Mouse (Mus musculus): ENCODE data around the gene Gm48552. TPM values are rescaled to one million over a fixed set of nuclear protein-coding genes. Genes with fewer than 3 reads are reported as not detected.
A peak's percentile ranks its signal among the peaks of the same experiment; 100 is the strongest.

The Gm48552 gene
- polyA plus RNA-seq, 1 experiment from 2014 or later: 0.91 TPM

- Histone ChIP-seq H3K4me1 (replicated peaks) (peaks cover 62% of the 10 kb centered on the region), H3K4me3 (peak overlapping the region; percentile 88), H3K36me3 (no peaks in the 10 kb centered on the region), H3K27me3 (no peaks in the 10 kb centered on the region), H3K9me3 (replicated peaks) (no peaks in the 10 kb centered on the region), H3K27ac (peak overlapping the region; percentile 99), H3K4me2 (peak overlapping the region; percentile 79), H3K9ac (peak overlapping the region; percentile 84)
- peak; percentile 14; the same call in 1 of the 2 replicates for ATAC-seq (replicated peaks; ENCODE audit: insufficient number of reproducible peaks, insufficient read depth, low FRiP score, low read depth)
- 2% methylated on average over 60 of the region's 70 CpGs for WGBS
Measured at GRCm38 (mm10) chr10:81430831-81431525, 42.2 kb downstream of the Gm48552 start.

GRCm38 (mm10) chr10:81431526-81432168 is 42.8 kb downstream of the Gm48552 start:
- ATAC-seq (replicated peaks; ENCODE audit: insufficient number of reproducible peaks, insufficient read depth, low FRiP score, low read depth): no peak
- Histone ChIP-seq H3K9me3 (replicated peaks) (no peaks in the 10 kb centered on the region), H3K27me3 (no peaks in the 10 kb centered on the region), H3K4me3 (peak overlapping the region; percentile 88), H3K36me3 (no peaks in the 10 kb centered on the region), H3K4me2 (peak overlapping the region; percentile 79), H3K9ac (0 out of 2 replicates have a peak overlapping the region, but pooled peaks have one; percentile 10), H3K4me1 (replicated peaks) (peaks cover 56% of the 10 kb centered on the region), H3K27ac (peak overlapping the region; percentile 99)
- 17% methylated on average over 13 of the region's 15 CpGs for WGBS

- H3K9ac ChIP-seq: no peak overlapping the region
- ATAC-seq (replicated peaks; ENCODE audit: insufficient number of reproducible peaks, insufficient read depth, low FRiP score, low read depth): no peak
- peak overlapping the region; percentile 58; the same call in 1 of the 2 replicates for H3K4me2 ChIP-seq
- H3K36me3 ChIP-seq: no peaks in the 10 kb centered on the region
- H3K27me3 ChIP-seq: no peaks in the 10 kb centered on the region
- 68% methylated on average over 21 of the region's 21 CpGs for WGBS
- H3K9me3 ChIP-seq (replicated peaks): no peaks in the 10 kb centered on the region
- H3K27ac ChIP-seq: peak overlapping the region; percentile 17; the same call in 1 of the 2 replicates
- H3K4me1 ChIP-seq (replicated peaks): peaks cover 54% of the 10 kb centered on the region
- no peak overlapping the region for H3K4me3 ChIP-seq
Measured at GRCm38 (mm10) chr10:81432169-81432867, 43.5 kb downstream of the Gm48552 start.

GRCm38 (mm10) chr10:81432868-81433262 is 44.1 kb downstream of the Gm48552 start:
- H3K4me2 ChIP-seq: peak overlapping the region; percentile 58
- no peaks in the 10 kb centered on the region for H3K27me3 ChIP-seq
- H3K4me1 ChIP-seq (replicated peaks): peaks cover 52% of the 10 kb centered on the region
- H3K27ac ChIP-seq: no peak overlapping the region; the same call in 1 of the 2 replicates
- H3K9me3 ChIP-seq (replicated peaks): no peaks in the 10 kb centered on the region
- ATAC-seq (replicated peaks; ENCODE audit: insufficient number of reproducible peaks, insufficient read depth, low FRiP score, low read depth): peak; percentile 78
- H3K9ac ChIP-seq: peak overlapping the region; percentile 32; the same call in 1 of the 2 replicates
- H3K36me3 ChIP-seq: no peaks in the 10 kb centered on the region
- peak overlapping the region; percentile 25 for H3K4me3 ChIP-seq
- WGBS: 5% methylated on average over 17 of the region's 17 CpGs

GRCm38 (mm10) chr10:81433541-81434289 is 44.9 kb downstream of the Gm48552 start:
- 72% methylated on average over 26 of the region's 26 CpGs for WGBS
- no peak overlapping the region for H3K4me3 ChIP-seq
- no peak overlapping the region; the same call in 1 of the 2 replicates for H3K27ac ChIP-seq

GRCm38 (mm10) chr10:81434361-81435263 is 45.8 kb downstream of the Gm48552 start:
- no peaks in the 10 kb centered on the region for H3K9me3 ChIP-seq (replicated peaks)
- H3K27ac ChIP-seq: peak overlapping the region; percentile 41
- H3K4me2 ChIP-seq: 0 out of 2 replicates have a peak overlapping the region, but pooled peaks have one; percentile 7
- WGBS: 50% methylated on average over 15 of the region's 15 CpGs
- no peaks in the 10 kb centered on the region for H3K27me3 ChIP-seq
- H3K9ac ChIP-seq: no peak overlapping the region
- no peak for ATAC-seq (replicated peaks; ENCODE audit: insufficient number of reproducible peaks, insufficient read depth, low FRiP score, low read depth)
- H3K4me3 ChIP-seq: no peak overlapping the region
- peaks cover 45% of the 10 kb centered on the region for H3K4me1 ChIP-seq (replicated peaks)
- no peaks in the 10 kb centered on the region for H3K36me3 ChIP-seq

More at GRCm38 (mm10) chr10:81433541-81434289, 44.9 kb downstream of the Gm48552 start:
- no peaks in the 10 kb centered on the region for H3K27me3 ChIP-seq
- no peaks in the 10 kb centered on the region for H3K9me3 ChIP-seq (replicated peaks)
- H3K9ac ChIP-seq: peak overlapping the region; percentile 32; the same call in 1 of the 2 replicates
- H3K36me3 ChIP-seq: no peaks in the 10 kb centered on the region
- ATAC-seq (replicated peaks; ENCODE audit: insufficient number of reproducible peaks, insufficient read depth, low FRiP score, low read depth): no peak
- peaks cover 52% of the 10 kb centered on the region for H3K4me1 ChIP-seq (replicated peaks)
- H3K4me2 ChIP-seq: no peak overlapping the region

GRCm38 (mm10) chr10:81435436-81435835 is 46.6 kb downstream of the Gm48552 start:
- 53% methylated on average over 3 of the region's 3 CpGs for WGBS
- peaks cover 43% of the 10 kb centered on the region for H3K4me1 ChIP-seq (replicated peaks)
- H3K4me3 ChIP-seq: no peak overlapping the region
- H3K27me3 ChIP-seq: no peaks in the 10 kb centered on the region
- 0 out of 2 replicates have a peak overlapping the region, but pooled peaks have one; percentile 7 for H3K4me2 ChIP-seq
- ATAC-seq (replicated peaks; ENCODE audit: insufficient number of reproducible peaks, insufficient read depth, low FRiP score, low read depth): no peak
- H3K27ac ChIP-seq: peak overlapping the region; percentile 41
- H3K9ac ChIP-seq: no peak overlapping the region
- no peaks in the 10 kb centered on the region for H3K9me3 ChIP-seq (replicated peaks)
- H3K36me3 ChIP-seq: no peaks in the 10 kb centered on the region

Small RNA genes lying within 50 kb of the gene (microRNA-seq; reads per million reads assigned to microRNA genes)
- gene Mir1191b: 1.7 reads per million
- gene Mir6913: not detected

Other genes with a start within 250 kb of the Gm48552 start
- gene Pias4, start 221.1 kb upstream of the Gm48552 start, polyA plus RNA-seq (2015; fragmentation: Nextera tagmentation; extraction: Ambion mirVana): 29.1 and 41.6 TPM in 2 replicates
- 350 and 441 TPM in 2 replicates for gene Eef2, start 212.4 kb upstream of the Gm48552 start, polyA plus RNA-seq (2015; fragmentation: Nextera tagmentation; extraction: Ambion mirVana)
- gene Dapk3, start 206.0 kb upstream of the Gm48552 start, polyA plus RNA-seq (2015; fragmentation: Nextera tagmentation; extraction: Ambion mirVana): 38.4 and 43.1 TPM in 2 replicates
- not detected in 2 replicates for gene 4930442H23Rik, start 205.2 kb upstream of the Gm48552 start, polyA plus RNA-seq (2015; fragmentation: Nextera tagmentation; extraction: Ambion mirVana)
- 7.3 and 9.1 TPM in 2 replicates for gene Nmrk2, start 187.0 kb upstream of the Gm48552 start, polyA plus RNA-seq (2015; fragmentation: Nextera tagmentation; extraction: Ambion mirVana)
- gene Atcay, start 158.2 kb upstream of the Gm48552 start, polyA plus RNA-seq (2015; fragmentation: Nextera tagmentation; extraction: Ambion mirVana): 0.25 and 1.1 TPM in 2 replicates
- 6.0 and 7.5 TPM in 2 replicates for gene Zfr2, start 155.8 kb upstream of the Gm48552 start, polyA plus RNA-seq (2015; fragmentation: Nextera tagmentation; extraction: Ambion mirVana)
- gene Matk, start 136.1 kb upstream of the Gm48552 start, polyA plus RNA-seq (2015; fragmentation: Nextera tagmentation; extraction: Ambion mirVana): 1.6 and 3.6 TPM in 2 replicates
- gene Mrpl54, start 122.1 kb upstream of the Gm48552 start, polyA plus RNA-seq (2015; fragmentation: Nextera tagmentation; extraction: Ambion mirVana): 208 and 226 TPM in 2 replicates
- gene Apba3, start 122.0 kb upstream of the Gm48552 start, polyA plus RNA-seq (2015; fragmentation: Nextera tagmentation; extraction: Ambion mirVana): 42.3 and 61.2 TPM in 2 replicates
- 3.2 and 4.3 TPM in 2 replicates for gene Tjp3, start 97.4 kb upstream of the Gm48552 start, polyA plus RNA-seq (2015; fragmentation: Nextera tagmentation; extraction: Ambion mirVana)
- gene Pip5k1c, start 96.0 kb upstream of the Gm48552 start, polyA plus RNA-seq (2015; fragmentation: Nextera tagmentation; extraction: Ambion mirVana): 26.2 and 38.2 TPM in 2 replicates
- 23.5 and 34.1 TPM in 2 replicates for gene Cactin, start 67.9 kb upstream of the Gm48552 start, polyA plus RNA-seq (2015; fragmentation: Nextera tagmentation; extraction: Ambion mirVana)
- 11.3 and 17.9 TPM in 2 replicates for gene Tbxa2r, start 60.3 kb upstream of the Gm48552 start, polyA plus RNA-seq (2015; fragmentation: Nextera tagmentation; extraction: Ambion mirVana)
- gene Gipc3, start 45.7 kb upstream of the Gm48552 start, polyA plus RNA-seq (2015; fragmentation: Nextera tagmentation; extraction: Ambion mirVana): 0.04 TPM in 1 of 2 replicates, not detected in the other
- gene Hmg20b, start 38.5 kb upstream of the Gm48552 start, polyA plus RNA-seq (2015; fragmentation: Nextera tagmentation; extraction: Ambion mirVana): 82.8 and 83.4 TPM in 2 replicates
- 11.7 and 22.3 TPM in 2 replicates for gene Mfsd12, start 31.5 kb upstream of the Gm48552 start, polyA plus RNA-seq (2015; fragmentation: Nextera tagmentation; extraction: Ambion mirVana)
- gene 4930404N11Rik, start 23.2 kb upstream of the Gm48552 start, polyA plus RNA-seq (2015; fragmentation: Nextera tagmentation; extraction: Ambion mirVana): 0.81 and 2.2 TPM in 2 replicates
- gene Fzr1, start 10.5 kb upstream of the Gm48552 start, polyA plus RNA-seq (2015; fragmentation: Nextera tagmentation; extraction: Ambion mirVana): 66.5 and 84.1 TPM in 2 replicates
- 65.2 and 79.9 TPM in 2 replicates for gene Dohh, start 4.6 kb upstream of the Gm48552 start, polyA plus RNA-seq (2015; fragmentation: Nextera tagmentation; extraction: Ambion mirVana)
- gene Gm48551, start 4.5 kb upstream of the Gm48552 start, polyA plus RNA-seq (2015; fragmentation: Nextera tagmentation; extraction: Ambion mirVana): 2.2 and 2.3 TPM in 2 replicates
- gene Smim24, start 4.0 kb downstream of the Gm48552 start, polyA plus RNA-seq (2015; fragmentation: Nextera tagmentation; extraction: Ambion mirVana): 3.9 and 4.1 TPM in 2 replicates
- 60.9 and 71.2 TPM in 2 replicates for gene Nfic, start 66.6 kb downstream of the Gm48552 start, polyA plus RNA-seq (2015; fragmentation: Nextera tagmentation; extraction: Ambion mirVana)
- gene Celf5, start 93.7 kb downstream of the Gm48552 start, polyA plus RNA-seq (2015; fragmentation: Nextera tagmentation; extraction: Ambion mirVana): 0.08 and 0.41 TPM in 2 replicates
- gene Ncln, start 107.4 kb downstream of the Gm48552 start, polyA plus RNA-seq (2015; fragmentation: Nextera tagmentation; extraction: Ambion mirVana): 43.6 and 63.4 TPM in 2 replicates
- 0.47 and 1.5 TPM in 2 replicates for gene S1pr4, start 111.1 kb downstream of the Gm48552 start, polyA plus RNA-seq (2015; fragmentation: Nextera tagmentation; extraction: Ambion mirVana)
- gene Gna15, start 135.2 kb downstream of the Gm48552 start, polyA plus RNA-seq (2015; fragmentation: Nextera tagmentation; extraction: Ambion mirVana): 0.64 and 1.6 TPM in 2 replicates
- 52.1 and 64.1 TPM in 2 replicates for gene Gna11, start 156.2 kb downstream of the Gm48552 start, polyA plus RNA-seq (2015; fragmentation: Nextera tagmentation; extraction: Ambion mirVana)
- 650 and 761 TPM in 2 replicates for gene Aes, start 170.5 kb downstream of the Gm48552 start, polyA plus RNA-seq (2015; fragmentation: Nextera tagmentation; extraction: Ambion mirVana)
- gene Tle2, start 185.6 kb downstream of the Gm48552 start, polyA plus RNA-seq (2015; fragmentation: Nextera tagmentation; extraction: Ambion mirVana): 23.6 and 29.3 TPM in 2 replicates
- 23.9 and 30.5 TPM in 2 replicates for gene Tle6, start 212.1 kb downstream of the Gm48552 start, polyA plus RNA-seq (2015; fragmentation: Nextera tagmentation; extraction: Ambion mirVana)
- 0.48 and 0.72 TPM in 2 replicates for gene BC025920, start 217.3 kb downstream of the Gm48552 start, polyA plus RNA-seq (2015; fragmentation: Nextera tagmentation; extraction: Ambion mirVana)
- gene Sirt6, start 238.8 kb downstream of the Gm48552 start, polyA plus RNA-seq (2015; fragmentation: Nextera tagmentation; extraction: Ambion mirVana): 20.8 and 26.7 TPM in 2 replicates
- 12.3 and 13.7 TPM in 2 replicates for gene Ankrd24, start 239.5 kb downstream of the Gm48552 start, polyA plus RNA-seq (2015; fragmentation: Nextera tagmentation; extraction: Ambion mirVana)

Measured in heart, embryonic 15.5 days (tissue).